Mouse (Mus musculus): ENCODE measurements at regions not wholly inside any gene's neighbourhood (a gene's known extent, or its start where the extent isn't known, plus 50 kb on each side); places are given as distances from the start of the nearest gene placed in this dataset.
"Not testable (repeated sequence)": the region's sequence is repeated elsewhere in the genome, so short reads cannot be mapped to it uniquely, and the experiment has no call there.

DNA sequence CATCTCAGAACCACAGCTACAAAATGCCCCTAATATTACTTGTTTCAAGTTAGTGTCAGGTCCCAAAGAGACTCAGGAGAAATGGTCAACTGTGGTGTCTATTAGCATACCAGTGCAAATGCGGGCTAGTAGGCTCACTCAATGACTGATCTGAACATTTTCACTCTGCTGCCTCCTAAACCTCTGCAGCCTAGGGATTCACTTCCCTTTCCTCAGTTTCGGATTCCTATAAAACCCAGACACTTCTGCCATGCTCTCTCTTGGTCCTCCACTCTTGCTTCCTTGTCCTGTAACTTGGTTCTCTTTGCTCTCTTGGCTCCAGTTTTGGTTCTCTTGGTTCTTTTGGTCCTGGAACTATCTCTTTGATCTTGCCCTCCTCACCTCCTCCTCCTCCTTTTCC, 206.3 kb upstream of the Spef2 start:
- ATAC-seq (ENCODE audit: poor library complexity, severe bottlenecking): peak; percentile 97

DNA sequence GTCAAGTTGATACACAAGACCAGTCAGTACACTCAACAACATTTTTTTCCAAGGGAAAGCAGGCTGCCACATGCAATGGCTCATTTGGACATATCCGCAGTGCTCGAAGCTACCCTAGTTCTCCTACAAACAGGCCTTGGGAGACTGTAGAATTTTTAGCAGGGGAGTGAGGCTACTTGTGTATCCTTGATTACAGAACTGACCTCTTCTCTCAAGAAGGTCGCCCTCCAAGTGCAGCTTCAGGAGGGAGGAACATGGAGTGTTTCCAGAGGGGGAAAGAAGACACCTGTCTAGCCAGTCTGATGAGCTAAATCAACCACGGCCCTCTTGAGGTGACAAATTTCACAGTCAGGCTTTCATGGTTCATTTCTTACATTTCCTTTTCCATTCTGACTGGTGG, 202.0 kb upstream of the Prlr start:
- no peak for ATAC-seq (ENCODE audit: poor library complexity, severe bottlenecking)

GRCm38 (mm10) chr15:10011289-10012234, 165.5 kb upstream of the Prlr start:
- ATAC-seq (ENCODE audit: poor library complexity, severe bottlenecking): no peak

GRCm38 (mm10) chr15:10017216-10017615, 159.8 kb upstream of the Prlr start:
- no peak for ATAC-seq (ENCODE audit: poor library complexity, severe bottlenecking)

DNA sequence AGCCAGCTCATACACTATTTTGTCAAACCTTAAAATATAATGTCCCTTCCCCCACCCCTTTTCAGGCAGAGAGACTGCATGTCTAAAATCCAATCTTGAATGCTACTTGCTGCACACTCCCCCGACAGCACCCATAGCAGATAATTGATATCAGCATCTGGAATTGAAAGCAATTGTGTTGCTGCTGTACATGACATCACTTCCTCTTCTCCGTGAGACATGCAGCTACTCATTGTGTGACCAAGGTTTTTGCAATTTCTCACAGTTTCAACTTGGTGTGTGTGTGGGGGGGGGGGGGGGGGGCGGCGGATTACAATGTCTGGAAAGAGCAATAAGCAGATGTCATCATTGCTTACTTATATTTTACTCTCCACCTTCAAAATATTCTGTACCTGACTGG, 147.1 kb upstream of the Prlr start:
- peak; percentile 98 for ATAC-seq (ENCODE audit: poor library complexity, severe bottlenecking)

- peak; percentile 88 for ATAC-seq (ENCODE audit: poor library complexity, severe bottlenecking)
Measured at GRCm38 (mm10) chr15:10035561-10035960, 141.5 kb upstream of the Prlr start.

GRCm38 (mm10) chr15:10036576-10036975, 140.5 kb upstream of the Prlr start:
- ATAC-seq (ENCODE audit: poor library complexity, severe bottlenecking): not testable (repeated sequence)

GRCm38 (mm10) chr15:10073580-10073979, 103.5 kb upstream of the Prlr start:
- ATAC-seq (ENCODE audit: poor library complexity, severe bottlenecking): no peak

- ATAC-seq (ENCODE audit: poor library complexity, severe bottlenecking): peak; percentile 81
Measured at GRCm38 (mm10) chr15:10074916-10075315, 102.1 kb upstream of the Prlr start.

DNA sequence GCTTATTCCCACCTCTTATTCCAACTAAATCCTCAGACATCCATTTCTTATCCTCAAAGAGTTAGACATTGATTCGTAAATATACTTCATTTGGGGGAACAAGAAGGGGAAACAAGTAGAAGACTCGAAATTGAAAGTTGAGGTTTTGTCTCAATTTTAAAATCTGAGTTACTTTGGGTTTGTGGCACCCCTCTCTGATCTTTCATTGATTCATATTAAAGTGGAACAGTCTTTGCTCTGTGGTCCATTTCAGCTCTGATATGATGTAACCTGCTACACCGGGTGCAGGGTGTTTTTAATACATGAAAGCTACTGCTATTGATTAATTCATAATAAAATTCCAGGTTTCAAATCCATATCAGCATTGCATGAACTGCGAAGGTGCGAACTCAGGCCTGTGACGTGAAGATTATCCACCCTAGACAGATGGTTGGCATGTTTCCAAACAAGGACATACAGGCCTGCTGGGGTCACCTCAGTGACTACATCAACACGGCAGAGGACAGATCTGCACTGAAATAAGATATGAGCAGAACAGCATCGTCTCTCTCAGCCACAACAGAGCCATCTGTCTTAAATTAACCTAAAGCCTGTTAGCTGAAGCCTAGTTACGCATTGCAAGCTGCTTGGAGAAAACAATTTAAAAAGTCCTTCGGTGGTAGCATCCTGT, 101.5 kb upstream of the Prlr start:
- peak; percentile 26; the same call in 1 of the 2 replicates for ATAC-seq (ENCODE audit: poor library complexity, severe bottlenecking)

DNA sequence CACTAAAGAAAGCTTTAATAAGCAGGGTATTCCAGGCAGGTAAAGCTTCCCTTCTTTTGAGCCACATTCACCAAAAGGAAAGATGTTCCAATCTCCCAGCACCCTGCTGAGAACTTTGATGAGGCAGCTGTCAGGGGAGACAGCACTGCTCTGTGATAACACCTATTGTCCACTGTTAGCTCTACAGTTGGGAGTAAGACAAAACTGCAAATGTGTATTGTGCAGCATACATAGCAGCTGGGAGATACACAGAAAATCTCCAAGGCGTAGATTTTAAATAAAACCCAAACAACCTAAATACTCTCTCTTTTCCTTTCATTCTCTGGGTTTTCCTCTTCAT, 101.0 kb upstream of the Prlr start:
- no peak for ATAC-seq (ENCODE audit: poor library complexity, severe bottlenecking)

GRCm38 (mm10) chr15:10078434-10078833, 98.6 kb upstream of the Prlr start:
- peak; percentile 81 for ATAC-seq (ENCODE audit: poor library complexity, severe bottlenecking)

- no peak for ATAC-seq (ENCODE audit: poor library complexity, severe bottlenecking)
Measured at GRCm38 (mm10) chr15:10079510-10079909, 97.5 kb upstream of the Prlr start.

DNA sequence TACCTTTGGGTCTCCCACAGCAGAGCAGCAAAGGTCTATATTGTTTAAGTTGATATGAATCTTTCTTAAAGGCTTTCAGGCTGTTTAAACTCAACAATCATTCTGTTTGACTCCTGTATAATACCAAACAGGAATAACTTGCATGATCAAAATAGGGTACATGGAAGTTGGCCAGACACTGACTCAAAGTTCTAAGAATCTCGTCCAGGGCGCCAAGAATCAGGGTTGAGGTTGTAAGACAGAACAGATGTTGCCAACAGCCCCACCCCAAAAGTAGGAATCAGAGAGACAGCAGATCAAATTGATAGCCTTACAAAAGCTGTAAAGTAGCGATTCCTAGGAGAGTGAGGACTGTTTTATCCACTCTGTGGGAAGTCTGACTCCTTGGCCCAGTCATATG, 88.3 kb upstream of the Prlr start:
- no peak for ATAC-seq (ENCODE audit: poor library complexity, severe bottlenecking)

DNA sequence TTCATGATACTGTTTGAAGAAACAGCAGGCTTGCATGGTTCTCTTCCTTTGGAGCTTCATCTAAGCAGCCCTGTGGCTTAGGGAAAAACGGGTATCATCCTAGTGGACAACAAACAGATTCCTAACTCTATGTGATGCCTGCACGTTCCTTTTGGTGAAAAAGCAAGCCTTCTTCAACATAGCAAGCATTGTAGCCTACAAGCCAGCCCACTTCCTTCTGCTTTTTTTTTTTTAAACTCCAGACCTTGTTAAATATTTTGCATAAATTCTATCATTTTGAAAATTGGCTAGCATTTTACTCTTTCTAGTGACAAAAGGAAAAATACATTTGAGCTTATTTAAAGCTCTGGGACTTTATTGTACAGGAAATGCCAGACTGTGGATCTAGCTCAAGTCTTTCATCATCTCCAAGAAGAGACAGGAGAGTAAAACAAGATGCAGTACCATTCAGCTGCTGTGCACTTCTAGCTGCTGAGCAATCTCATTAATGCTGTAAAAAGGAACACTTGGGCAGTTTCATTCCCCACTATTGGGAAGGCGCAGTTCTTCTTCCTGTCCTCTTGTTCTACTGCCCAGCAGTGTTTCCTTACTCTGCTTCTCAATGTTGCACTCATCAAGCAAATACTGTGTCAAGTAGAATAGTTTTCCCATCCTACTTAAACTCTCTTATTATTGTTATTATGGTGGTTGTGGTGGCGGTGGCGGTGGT, 86.5 kb upstream of the Prlr start:
- peak; percentile 87 for ATAC-seq (ENCODE audit: poor library complexity, severe bottlenecking)

GRCm38 (mm10) chr15:10103350-10103749, 73.7 kb upstream of the Prlr start:
- ATAC-seq (ENCODE audit: poor library complexity, severe bottlenecking): peak; percentile 99

DNA sequence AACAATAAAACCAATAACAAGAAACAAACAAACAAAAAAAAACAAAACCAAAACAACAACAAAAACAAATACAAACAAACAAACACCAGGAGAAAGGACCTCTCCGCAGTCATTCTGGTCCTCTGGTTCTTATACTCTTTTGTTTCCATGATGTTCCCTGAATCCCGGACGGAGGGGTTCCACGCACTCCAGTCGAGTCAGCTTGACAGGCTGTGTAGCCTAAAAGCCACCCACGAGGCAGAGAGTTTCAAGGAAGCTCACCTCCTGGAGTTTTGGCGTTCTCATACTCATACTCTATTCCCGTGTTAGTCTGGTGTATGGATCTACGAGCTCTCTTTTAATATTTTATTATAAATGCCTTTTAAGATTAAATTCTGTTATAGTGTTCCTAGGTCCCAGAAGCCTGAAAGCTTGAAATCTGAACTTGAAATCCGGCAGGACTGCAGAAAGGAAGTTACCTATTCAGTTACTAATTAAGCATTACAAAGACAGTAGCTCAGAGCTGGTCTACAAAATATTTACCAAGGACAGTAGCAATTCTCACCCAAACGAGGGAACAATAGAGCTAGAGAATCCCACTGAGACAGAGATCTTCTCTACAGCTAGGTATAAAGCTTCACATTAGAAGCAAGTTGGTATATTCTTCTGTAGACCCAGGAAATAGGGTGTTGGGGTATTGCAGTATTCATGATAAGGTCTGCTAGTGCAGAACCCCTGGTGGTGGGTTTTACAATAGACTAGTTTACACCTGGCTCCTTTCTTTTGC, 71.6 kb upstream of the Prlr start:
- not testable (repeated sequence) for ATAC-seq (ENCODE audit: poor library complexity, severe bottlenecking)

- no peak for ATAC-seq (ENCODE audit: poor library complexity, severe bottlenecking)
Measured at GRCm38 (mm10) chr15:10106853-10107252, 70.2 kb upstream of the Prlr start.
